Mouse (Mus musculus) right cerebral cortex, adult 18-20 months (tissue): ENCODE measurements around the gene Asb10.
"Not testable (repeated sequence)": the region's sequence is repeated elsewhere in the genome, so short reads cannot be mapped to it uniquely, and the experiment has no call there.

ENCODE experiments used
- DNase-seq: peaks from one replicate; pipeline ENCODE4 v3.0.0; 2022; ENCODE audit warnings: mixed read lengths

Gene Asb10

GRCm38 (mm10) chr5:24540387-24541143, at the start of gene Asb10:
TSS of gene Asb10 (minus strand) at chr5:24540978.
- peak; percentile 28 for DNase-seq

- DNase-seq, result no peak
These were observed 49.0 kb upstream of the Asb10 start for GRCm38 (mm10) chr5:24589511-24590500.

GRCm38 (mm10) chr5:24587200-24587577, 46.4 kb upstream of the Asb10 start:
- peak; percentile 73 for DNase-seq

DNA sequence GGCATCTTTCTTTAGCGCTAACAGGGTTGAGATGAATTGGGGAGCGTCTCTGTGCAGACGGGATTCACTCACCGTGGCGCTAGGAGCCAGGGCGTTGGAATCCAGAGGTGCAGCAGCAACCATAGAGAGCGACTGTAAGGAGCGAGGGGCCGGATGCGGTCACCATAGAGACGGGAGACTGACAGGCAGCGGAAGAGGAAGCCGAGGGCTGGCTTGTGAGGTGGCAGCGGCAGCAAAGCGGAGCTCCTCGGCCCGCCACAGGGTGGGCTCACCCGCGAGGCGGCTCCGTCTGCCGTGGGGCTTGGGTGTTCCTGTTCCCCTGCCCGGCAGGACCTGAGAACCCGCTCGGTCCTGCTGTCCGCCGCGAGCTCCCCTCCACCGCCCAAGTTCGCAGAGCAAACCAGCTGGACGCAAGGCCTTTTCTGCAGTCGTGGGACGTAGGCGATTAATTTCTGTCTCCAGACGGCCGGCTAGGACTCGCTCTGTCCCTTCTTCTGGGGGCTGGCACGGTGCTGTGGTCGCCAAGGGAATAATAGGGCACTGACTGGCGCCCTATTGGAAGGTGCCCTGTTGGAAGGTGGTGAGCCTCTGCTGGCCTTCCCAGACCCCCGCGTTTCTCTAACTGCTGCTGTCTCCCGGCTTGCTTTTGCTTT, 45.9 kb upstream of the Asb10 start, which contains the start of gene Chpf2:
Gene Chpf2, plus strand, starts transcription at position 195 of the 653 bp plus-strand sequence.
- peak; percentile 87 for DNase-seq

- DNase-seq, result no peak
These were observed 45.3 kb upstream of the Asb10 start for GRCm38 (mm10) chr5:24586106-24586505.

DNA sequence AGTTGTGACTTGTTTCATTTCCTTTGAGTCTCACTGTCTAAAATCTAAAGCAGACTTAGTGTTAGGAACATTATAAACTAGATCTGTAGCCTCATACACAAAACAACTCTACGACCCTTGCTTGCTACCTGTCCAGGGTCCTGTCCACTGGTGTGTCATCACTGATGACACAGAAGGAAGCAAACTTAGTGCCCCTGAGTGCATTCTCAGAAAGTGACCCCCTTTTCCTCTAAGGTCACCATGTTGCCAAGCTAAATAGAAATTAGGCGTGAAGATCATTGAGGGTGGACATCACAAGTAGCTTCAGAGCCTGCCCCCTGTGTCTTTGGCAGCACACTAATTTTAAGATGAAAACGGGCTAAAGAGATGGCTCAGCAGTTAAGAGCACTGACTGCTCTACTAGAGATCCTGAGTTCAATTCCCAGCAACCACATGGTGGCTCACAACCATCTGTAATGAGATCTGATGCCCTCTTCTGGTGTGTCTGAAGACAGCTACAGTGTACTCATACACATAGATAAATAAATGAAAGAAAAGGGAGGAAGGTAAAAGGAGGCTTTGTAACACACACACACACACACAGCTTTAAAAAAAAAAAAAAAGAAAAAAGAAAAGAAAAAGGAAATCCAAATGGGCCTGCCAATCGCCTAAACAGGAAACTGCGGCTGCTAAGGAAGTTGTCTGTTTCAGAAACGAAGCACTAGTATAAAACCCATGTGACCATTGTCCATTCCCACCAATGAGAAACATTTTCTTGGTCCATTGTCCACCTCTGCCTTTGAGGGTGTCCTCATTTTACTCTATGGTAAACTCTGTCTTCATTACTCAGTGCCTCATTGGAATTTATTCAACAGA, 37.6 kb upstream of the Asb10 start:
- DNase-seq, result no peak

DNA sequence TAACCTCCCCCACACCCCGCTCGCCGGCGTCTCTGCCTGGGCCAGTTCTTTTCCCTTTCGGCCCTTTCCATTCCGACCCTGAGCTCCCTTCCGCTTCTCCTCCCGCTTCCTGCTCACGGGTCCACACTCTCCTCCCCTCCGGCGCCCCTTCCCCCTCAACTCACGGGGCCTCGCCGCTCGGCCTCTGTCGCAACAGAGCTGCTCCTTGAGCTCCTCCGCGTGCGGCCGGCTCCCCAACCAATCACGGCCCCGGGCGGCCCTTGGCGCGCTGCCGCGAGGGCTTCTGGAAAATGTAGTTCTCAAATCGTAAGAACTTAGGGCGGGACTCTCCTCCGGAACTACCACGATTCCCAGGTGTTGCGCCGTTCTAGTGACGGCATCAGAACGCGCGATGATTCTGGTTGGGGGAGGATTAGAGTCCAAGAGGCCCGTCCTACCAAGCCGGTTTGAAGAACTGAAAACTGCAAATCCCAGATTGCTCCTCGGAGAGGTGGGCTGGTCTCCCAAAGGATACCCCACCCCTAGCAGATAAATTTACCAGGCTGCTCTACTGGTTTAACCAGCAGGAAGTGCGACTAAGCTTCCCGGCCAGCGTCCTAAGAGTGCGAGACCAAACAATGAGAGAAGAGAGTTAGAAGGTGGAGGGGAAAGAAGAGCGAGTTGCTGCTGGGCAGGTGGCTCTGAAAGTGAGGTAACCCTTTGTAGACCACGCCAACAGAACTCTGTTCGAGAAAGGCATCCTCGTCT, 36.6 kb upstream of the Asb10 start, which contains the start of gene Abcf2:
Gene Abcf2, minus strand, starts transcription at position 285 of the 747 bp plus-strand sequence.
- DNase-seq, result peak; percentile 100

GRCm38 (mm10) chr5:24576801-24577182, 36.0 kb upstream of the Asb10 start:
- no peak for DNase-seq

GRCm38 (mm10) chr5:24575948-24576347, 35.2 kb upstream of the Asb10 start:
- DNase-seq, result no peak

GRCm38 (mm10) chr5:24556709-24557108, 15.9 kb upstream of the Asb10 start, which contains the start of gene 4931409K22Rik:
TSS of gene 4931409K22Rik (minus strand) at chr5:24556809.
- DNase-seq, result no peak

- not testable (repeated sequence) for DNase-seq
These were observed 14.6 kb upstream of the Asb10 start for GRCm38 (mm10) chr5:24555335-24555734.

DNA sequence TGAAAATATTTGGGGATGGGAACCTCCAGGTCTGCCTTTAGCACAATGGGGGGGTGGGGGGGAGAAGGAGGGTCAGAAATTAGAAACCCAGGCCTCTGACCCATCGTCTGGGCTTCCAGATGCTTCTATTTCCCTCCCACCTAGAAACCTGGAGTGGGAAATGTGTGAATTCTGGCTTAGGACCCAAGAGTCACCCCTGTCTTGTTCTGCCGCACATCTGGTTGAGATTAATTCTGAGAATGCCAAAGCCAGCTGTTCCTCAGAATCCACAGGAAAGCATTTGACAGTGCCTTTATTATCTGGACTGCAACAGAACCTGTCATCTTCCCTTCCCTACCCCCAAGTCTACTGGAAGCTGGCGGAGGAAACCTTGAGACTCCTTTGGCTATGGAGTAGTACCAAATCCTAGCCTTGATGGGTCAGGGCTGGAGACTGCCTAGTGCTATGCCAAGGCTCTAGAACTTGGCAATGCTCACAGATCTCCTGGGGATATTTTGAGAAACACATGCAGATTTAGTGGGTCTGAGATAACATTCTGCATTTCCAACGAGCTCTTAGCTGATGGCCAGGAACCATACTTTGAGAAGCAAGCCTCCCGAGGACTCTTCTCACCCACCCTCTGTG, 13.0 kb upstream of the Asb10 start:
- DNase-seq, result no peak

DNA sequence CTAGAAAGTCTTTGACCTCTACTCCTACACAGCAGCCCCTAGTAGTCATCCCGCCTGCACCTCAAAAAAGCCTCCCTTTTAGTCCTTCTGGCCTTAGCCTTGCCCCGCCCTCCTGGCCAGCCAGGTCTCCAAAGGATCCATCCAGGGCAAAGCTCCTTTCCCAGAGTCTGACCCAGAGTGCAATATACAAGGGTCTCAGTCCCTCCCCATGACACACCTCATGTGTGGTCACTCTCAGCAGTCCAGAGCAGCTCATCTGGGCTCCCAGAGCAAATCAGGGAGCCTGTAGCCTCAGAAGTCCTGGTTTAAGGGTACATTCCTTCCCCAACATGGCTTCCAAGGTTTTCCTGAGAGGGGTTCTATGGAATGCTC, 10.5 kb upstream of the Asb10 start:
- DNase-seq, result no peak

DNA sequence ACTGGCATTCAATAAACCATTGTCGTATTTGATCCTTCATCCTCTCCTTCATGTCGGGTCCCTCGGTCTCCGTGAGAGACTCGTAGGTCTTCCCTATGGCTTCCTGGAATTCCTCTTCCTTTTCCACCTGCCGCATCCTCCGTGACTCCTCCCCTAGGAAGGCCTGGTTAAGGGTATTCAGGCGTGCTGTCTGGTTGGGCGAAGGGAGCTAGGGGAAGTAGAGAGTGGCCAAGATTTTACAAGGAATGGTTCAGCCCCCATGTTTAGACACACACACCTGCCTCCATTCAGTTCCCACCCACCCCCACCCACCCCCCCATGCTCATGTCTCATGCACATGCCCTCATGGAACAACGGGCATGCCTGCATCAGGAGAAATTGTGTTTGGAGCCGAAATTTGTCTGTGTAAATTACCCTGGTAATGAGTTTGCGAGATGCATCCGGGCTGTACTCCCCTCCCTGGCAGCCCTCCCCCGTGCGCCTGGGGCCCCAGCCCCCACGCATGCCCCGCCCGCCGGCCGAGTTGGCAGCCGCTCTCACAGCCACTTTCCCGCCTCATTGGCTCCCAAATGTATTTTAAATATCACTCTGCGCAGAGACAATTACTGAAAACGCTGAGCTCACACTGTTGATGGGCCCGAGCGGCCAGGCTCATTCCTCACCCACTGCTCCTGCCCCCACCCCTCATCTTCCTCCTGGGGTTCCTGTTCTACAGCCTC, 10.0 kb upstream of the Asb10 start:
- DNase-seq, result peak; percentile 67

DNA sequence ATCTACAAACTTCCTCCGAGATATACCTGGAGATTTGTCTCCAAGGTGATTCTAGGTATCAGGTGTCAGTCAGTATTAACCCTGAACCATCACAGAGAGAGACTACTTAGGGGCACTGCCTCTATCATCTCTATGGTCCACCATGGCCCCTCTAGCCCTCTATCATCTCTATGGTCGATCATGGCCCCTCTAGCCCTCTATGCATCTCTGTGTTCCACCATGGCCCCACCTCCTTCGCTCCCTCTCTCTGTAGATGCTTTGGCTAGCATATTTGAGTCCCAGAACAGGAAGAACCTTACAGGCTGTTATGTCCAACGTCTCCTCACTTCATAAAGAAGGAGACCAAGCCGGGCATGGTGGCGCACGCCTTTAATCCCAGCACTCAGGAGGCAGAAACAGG, 1.9 kb upstream of the Asb10 start:
- DNase-seq, result no peak

DNA sequence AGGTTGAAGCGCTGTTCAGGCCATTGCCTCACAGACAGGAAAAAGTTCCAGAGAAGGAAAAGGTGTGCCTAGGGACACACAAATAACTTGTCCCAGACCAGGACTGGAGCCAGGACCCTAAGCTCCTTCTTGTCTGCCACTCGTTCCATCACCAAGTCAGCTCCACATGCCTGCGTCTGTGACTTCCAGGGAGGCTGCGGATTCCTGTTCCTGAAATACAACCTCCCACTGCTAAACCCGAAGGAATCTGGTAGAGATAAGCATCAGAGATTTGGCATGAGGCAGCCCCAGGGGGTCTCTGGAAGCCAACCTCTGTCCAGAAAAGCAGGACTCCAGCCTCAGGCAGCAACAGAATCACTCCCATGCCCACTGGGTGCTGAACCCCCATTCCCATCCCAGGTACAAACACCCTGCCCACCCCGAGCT, 379 bp upstream of the Asb10 start:
- no peak for DNase-seq

- DNase-seq, result no peak
These were observed 1.0 kb downstream of the Asb10 start for GRCm38 (mm10) chr5:24539571-24540296.

DNA sequence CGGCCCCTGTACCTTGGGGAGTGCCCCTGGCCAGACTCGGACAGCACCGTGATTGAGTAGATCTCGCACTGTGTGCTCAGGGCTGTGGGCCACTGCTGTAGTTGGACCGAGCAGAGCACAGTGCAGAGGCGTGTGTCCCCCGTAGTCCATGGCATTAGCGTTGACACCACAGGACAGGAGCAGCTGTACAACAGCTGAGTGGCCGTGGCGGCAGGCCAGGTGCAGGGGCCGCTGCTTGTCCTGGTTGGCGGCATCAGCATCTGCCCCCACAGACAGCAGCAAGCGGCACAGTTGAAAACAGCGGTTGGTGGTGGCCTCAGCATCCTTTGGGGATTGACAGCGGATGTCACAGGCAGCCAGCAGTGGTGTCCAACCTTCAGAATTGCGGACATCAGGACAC, 3.2 kb downstream of the Asb10 start:
- no peak for DNase-seq

DNA sequence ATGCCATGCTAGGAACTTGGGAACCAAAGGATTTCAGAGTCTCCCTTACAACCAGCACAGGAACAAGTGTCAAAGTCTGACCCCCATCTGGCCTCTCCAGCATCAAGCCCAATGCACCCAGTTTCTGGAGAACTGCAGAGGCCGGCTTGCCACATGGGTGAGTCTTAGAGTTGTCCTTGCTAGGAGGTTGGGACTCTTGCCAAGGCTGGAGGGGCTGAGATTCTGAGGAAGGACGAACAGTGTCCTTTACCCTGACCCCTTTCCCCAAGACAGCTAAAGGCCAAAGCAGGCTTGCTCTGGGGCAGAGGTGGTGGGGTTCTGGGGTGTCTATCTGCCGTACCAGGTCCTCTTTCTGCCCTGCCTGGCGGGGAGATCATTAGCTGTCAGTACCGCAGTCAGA, 4.3 kb downstream of the Asb10 start:
- no peak for DNase-seq
